Mouse (Mus musculus) kidney, postnatal 10 days (tissue): ENCODE data around the gene Magix.
"Not testable (repeated sequence)": the region's sequence is repeated elsewhere in the genome, so short reads cannot be mapped to it uniquely, and the experiment has no call there.

ENCODE experiments used
- DNase-seq: peaks from one replicate; pipeline ENCODE4 v3.0.0; 2021; ENCODE audit warnings: mixed read lengths

Gene Magix

GRCm38 (mm10) chrX:7680864-7681263, at the start of gene Magix:
Magix (minus strand) TSS chrX:7681251.
- DNase-seq = peak; percentile 52

DNA sequence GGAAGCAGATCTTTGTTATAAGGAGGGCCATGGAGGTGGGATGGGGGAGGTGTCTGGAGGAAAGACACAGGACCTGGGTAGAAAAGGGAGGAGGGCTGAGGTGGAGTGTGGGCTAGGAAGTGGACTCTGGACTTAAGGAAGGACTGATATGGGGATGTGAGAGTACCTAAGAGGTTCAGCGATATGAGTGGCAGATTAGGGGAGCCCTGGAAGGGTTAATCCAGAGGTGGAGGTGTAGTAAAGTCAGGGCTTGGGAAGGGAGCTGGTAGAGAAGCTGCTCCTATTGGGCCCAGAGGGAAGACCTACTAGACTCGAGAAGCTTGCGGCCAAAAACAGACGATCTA, 47.8 kb upstream of the Magix start:
- no peak for DNase-seq

DNA sequence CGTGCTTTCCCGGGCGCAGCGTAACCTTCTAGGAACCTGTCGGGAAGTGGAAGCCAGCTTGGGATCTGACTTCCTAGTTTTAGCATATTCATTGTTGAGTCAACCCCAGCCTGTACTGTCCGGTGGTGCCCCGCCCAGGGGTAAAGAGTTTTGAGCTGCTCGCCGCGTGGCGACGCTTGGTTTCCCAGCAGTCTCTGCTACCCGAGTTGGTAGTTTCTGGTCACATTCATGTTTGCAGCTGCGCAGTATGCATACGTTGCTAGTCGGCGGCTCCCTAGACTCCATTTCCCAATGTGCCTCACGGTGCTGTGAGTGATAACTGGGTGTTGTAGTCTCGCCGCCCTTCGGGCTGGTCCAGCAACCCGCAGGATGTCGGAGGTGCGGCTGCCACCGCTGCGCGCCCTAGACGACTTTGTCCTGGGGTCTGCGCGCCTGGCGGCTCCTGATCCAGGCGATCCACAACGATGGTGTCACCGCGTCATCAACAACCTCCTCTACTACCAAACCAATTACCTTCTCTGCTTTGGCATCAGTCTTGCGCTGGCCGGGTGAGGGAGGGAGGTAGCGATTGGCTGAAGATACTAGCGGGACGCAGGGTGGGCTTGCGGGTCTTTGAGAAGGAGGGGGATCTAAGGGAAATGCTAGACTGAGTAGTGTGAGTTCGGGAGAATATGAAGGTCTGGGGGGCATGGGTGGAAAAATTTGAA, 47.3 kb upstream of the Magix start, which contains the start of gene Praf2:
Praf2 (plus strand) TSS at position 225 of the 707 bp plus-strand sequence.
- DNase-seq = peak; percentile 83

DNA sequence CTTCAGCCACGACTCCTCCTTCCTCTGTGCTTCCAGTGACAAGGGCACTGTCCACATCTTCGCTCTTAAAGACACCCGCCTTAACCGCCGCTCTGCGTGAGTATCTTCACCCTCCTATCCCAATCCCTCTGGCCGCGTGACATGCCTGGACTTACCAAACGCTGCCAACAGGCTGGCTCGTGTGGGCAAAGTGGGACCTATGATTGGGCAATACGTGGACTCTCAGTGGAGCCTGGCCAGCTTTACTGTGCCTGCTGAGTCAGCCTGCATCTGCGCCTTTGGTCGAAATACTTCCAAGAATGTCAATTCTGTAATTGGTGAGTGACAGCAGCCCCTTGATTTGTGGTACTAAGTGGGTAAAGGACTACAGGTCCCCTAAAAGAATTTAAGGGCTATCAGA, 46.1 kb upstream of the Magix start:
- no peak for DNase-seq

DNA sequence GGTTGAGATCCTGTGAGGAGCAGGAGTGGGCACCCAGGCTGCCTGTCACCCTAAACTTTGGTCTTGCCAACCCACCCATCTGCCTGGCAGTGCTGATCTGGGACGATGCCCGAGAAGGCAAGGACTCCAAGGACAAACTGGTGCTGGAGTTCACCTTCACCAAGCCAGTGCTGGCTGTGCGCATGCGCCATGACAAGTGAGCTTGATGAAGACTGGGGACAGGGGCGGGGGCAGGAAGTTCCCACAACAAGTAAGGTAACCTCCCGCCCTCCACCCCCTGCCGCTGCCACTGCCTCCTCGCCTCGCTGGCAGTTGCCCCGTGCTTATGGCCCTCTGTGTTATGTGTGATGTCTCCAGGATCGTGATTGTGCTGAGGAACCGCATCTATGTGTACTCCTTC, 44.8 kb upstream of the Magix start:
- no peak for DNase-seq

DNA sequence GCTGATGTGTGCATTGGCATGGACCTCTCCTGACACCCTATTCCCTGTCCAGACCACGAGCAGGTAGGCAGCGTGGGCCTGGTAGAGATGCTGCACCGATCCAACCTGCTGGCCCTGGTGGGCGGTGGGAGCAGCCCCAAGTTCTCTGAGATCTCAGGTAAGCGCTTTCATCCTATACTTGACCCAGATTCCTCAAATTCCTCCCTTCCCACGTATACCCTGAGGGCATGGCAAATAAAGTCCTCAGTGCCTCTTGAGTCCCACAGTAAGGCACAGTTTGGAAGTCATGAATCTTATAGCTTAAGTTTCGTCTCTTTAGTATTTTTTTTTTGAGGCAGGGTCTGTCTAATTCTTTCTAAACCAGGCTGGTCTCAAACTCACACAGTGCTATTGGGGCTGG, 43.1 kb upstream of the Magix start:
- no peak for DNase-seq

DNA sequence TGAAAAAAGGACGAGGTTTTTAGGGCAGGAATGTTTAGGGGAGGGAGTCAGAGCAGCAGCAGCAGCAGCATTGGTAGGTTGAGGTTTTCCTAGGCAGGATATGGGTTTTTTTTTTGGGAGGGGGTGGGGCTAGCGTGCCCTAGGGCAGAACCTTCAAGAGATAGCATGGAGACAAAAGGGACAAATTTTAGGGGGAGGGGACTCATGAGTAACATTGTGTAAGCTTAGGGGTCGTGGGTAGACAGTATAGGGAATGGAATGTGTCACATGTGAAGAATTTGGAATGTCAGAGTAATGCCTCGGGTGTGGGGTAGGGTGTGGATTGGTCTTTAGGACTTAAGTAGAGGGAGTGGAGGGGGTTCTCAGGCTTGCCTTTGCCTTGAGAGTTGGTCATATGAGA, 41.6 kb upstream of the Magix start:
- DNase-seq = no peak

DNA sequence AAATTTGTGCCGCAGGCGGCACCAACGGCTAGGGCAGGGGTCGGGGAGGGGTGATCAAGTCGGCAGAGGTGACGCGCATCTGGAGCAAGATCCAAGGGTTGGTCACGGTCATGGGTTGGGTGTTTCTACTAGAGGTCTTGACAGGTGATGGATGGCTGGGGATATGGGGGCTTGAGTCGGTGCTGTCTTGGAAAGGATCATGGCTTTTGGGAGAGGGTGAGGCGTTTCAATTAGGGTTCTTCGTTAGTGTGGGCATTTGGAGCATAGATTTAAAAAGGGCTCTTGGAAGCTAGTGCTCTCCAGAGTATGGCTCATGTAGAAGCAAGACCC, 41.2 kb upstream of the Magix start:
- no peak for DNase-seq

GRCm38 (mm10) chrX:7721514-7722281, 40.6 kb upstream of the Magix start, which contains the start of gene Gm45208:
Gm45208 (plus strand) TSS chrX:7722245.
- peak; percentile 72 for DNase-seq

DNA sequence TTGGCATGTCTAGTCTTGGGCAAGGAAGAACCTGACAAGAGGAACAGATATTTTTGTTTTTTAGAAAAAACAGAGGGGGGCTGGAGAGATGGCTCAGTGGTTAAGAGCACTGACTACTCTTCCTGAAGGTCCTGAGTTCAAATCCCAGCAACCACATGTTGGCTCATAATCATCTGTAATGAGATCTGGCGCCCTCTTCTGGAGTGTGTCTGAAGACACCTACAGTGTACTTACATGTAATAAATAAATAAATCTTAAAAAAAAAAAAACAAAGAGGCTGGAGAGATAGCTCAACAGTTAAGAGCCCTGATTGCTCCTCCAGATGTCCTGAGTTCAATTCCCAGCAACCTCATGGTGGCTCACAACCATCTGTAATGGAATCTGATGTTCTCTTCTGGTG, 35.0 kb upstream of the Magix start:
- DNase-seq = not testable (repeated sequence)

DNA sequence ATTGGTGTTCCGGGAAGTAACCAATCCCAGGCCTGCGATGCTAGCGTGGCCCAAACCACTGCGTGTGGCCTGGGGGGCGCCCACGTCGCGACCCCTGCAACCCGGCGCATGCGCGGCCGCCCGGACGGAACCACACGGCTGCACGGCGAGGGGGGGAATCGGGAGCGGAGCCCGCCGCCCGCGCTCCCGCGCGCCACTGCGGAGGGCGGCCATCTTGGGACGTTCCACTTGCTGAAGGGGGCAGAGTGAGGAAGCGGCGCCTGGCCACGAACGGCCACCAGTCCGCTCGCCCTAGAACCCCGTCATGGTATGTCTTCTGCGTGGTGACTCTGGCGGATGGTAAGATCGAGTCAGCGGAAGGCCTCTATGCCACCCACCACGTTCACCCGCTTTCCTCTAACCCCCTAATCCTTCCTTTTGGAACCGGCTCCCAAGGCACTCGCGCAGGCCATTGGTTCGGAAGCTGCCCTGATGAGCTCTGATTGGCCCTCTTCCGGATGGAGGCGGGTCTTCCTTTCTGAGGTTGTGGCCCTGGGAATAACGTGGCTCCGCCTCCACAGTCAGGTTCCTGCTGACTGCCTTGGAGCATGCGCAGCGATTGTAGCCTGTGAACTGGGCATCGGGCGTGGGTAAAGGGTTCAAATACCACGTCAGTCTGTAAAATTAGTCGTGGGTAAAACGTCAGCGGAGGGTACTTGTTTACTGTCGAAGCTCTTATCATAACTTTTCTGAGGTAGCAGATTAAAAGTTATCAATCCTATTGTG, 33.3 kb upstream of the Magix start, which contains the start of gene Wdr45:
Wdr45 (plus strand) TSS at position 199 of the 765 bp plus-strand sequence.
- peak; percentile 94 for DNase-seq

- DNase-seq = not testable (repeated sequence)
Measured at GRCm38 (mm10) chrX:7713764-7714134, 32.7 kb upstream of the Magix start.

- peak; percentile 86 for DNase-seq
Measured at GRCm38 (mm10) chrX:7696954-7697381, 15.9 kb upstream of the Magix start, which contains the start of gene Gpkow. Gpkow (plus strand) TSS chrX:7697131.

GRCm38 (mm10) chrX:7696520-7696919, 15.5 kb upstream of the Magix start:
- no peak for DNase-seq

GRCm38 (mm10) chrX:7692862-7693261, 11.8 kb upstream of the Magix start:
- peak; percentile 52 for DNase-seq

GRCm38 (mm10) chrX:7690486-7690885, 9.4 kb upstream of the Magix start:
- no peak for DNase-seq

DNA sequence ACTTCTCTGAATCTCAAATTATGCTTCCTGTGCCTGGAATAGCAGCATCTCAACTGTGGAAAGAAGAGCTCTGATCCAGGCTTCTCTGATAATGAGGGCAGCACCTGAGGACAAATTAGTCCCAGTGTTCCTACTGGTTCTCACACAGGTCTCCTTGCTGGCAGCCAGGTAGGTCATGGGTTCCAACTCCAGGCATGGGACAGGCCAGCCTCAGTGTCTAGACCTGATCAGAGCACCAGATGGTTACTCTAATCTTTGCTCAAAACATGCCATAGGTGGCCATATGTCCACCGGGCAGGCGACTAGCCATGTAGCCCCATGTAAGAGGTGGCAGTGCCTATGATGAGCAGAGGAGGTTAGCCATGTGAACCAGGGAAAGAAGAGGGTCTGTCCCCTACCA, 7.3 kb upstream of the Magix start:
- no peak for DNase-seq

GRCm38 (mm10) chrX:7680057-7680412, 1.0 kb downstream of the Magix start:
- DNase-seq = no peak

DNA sequence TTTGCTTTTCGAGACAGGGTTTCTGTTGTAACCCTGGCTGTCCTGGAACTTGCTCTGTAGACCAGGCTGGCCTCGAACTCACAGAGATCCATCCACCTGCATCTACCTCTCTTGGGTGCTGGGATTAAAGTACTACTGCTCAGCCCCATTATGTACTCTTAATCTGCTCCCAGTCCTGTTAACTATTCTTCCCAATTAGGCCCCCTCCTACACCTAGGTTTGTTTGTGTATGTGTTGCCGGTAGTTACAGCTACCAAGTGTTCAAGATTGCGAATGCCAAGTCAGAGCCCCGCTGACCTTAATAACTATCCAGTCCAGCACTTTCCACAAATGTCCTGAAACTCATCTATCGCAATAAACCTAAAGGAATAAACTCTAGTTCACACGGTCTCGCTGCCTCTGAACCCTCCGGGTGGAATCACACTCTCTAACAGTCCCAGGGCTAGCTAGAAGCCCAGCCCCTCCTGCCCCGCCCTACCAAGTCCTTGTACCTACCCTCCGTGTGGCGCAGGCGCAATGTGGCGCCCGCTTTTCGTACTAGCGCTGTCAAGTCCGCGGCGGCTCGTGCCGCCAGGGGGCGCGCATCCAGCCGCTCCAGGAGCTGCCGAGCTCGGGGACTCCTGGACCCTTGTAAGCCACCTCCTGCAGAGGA, 1.5 kb downstream of the Magix start:
- DNase-seq = peak; percentile 95

DNA sequence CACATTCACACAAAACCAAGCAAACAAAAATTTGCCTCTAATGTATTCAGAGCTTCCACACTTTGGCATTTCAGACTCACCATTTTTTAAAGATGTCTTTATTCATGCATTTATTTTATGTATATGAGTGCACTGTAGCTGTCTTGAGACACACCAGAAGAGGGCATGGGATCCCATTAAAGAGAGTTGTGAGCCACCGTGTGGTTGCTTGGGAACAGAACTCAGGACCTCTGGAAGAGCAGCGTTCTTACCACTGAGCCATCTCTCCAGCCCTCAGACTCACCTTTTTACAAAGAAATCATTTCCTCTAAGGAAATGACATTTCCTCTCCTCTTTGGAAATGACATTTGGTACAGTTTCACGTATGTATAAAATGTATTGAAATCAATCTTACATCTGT, 2.1 kb downstream of the Magix start:
- no peak for DNase-seq

GRCm38 (mm10) chrX:7675001-7675380, 6.1 kb downstream of the Magix start:
- DNase-seq = no peak

- peak; percentile 50 for DNase-seq
Measured at GRCm38 (mm10) chrX:7674284-7675000, 6.6 kb downstream of the Magix start.
